Mouse (Mus musculus) intestine, embryonic 15.5 days (tissue): ENCODE data around the gene Senp6. TPM values are rescaled to one million over a fixed set of nuclear protein-coding genes. Genes with fewer than 3 reads are reported as not detected.
A peak's percentile ranks its signal among the peaks of the same experiment; 100 is the strongest.

Source experiments
- ATAC-seq: fragments of 200-750 bp; cut with Nextera tagmentation; 2 replicates; pipeline ENCODE4 v1.8.0; 2017; ENCODE audit warnings: moderate TSS enrichment, moderate library complexity
- H3K27ac ChIP-seq: fragments of 300-500 bp; sonication (generic); 2 replicates; pipeline ENCODE4 v1.5.1; 2015; ENCODE audit warnings: mild to moderate bottlenecking, inconsistent platforms
- H3K27me3 ChIP-seq: fragments of 300-500 bp; sonication (generic); replicated peaks from 2 replicates; pipeline ENCODE4 v1.6.1; 2015; ENCODE audit warnings: inconsistent platforms
- H3K36me3 ChIP-seq: fragments of 300-500 bp; sonication (generic); 2 replicates; pipeline ENCODE4 v1.6.1; 2015; ENCODE audit warnings: inconsistent platforms
- H3K4me1 ChIP-seq: fragments of 300-500 bp; sonication (generic); replicated peaks from 2 replicates; pipeline ENCODE4 v1.6.1; 2015; ENCODE audit warnings: inconsistent platforms
- H3K4me2 ChIP-seq: fragments of 300-500 bp; sonication (generic); replicated peaks from 2 replicates; pipeline ENCODE4 v1.6.1; 2015; ENCODE audit warnings: mild to moderate bottlenecking, inconsistent platforms
- H3K4me3 ChIP-seq: fragments of 300-500 bp; sonication (generic); replicated peaks from 2 replicates; pipeline ENCODE4 v1.5.1; 2015; ENCODE audit warnings: inconsistent platforms
- H3K9ac ChIP-seq: fragments of 300-500 bp; sonication (generic); 2 replicates; pipeline ENCODE4 v1.6.1; 2015; ENCODE audit warnings: inconsistent platforms
- H3K9me3 ChIP-seq: fragments of 300-500 bp; sonication (generic); 2 replicates; pipeline ENCODE4 v1.6.1; 2016; ENCODE audit warnings: inconsistent platforms
- WGBS: fragments of 180-500 bp; shearing (Covaris S2); methylation state at CpG from one replicate; pipeline ENCODE4 v1.1.7; 2015; 5-methylcytosine and 5-hydroxymethylcytosine counted together
- polyA plus RNA-seq: library from polyadenylated mRNA; unstranded; fragments of >200 nt; fragmentation: Nextera tagmentation; extraction: Ambion mirVana; gene quantifications from 2 replicates; pipeline ENCODE4 v1.2.1, GENCODE M21; 2015

The Senp6 gene
- polyA plus RNA-seq, 1 experiment from 2014 or later = 36.9 TPM

DNA sequence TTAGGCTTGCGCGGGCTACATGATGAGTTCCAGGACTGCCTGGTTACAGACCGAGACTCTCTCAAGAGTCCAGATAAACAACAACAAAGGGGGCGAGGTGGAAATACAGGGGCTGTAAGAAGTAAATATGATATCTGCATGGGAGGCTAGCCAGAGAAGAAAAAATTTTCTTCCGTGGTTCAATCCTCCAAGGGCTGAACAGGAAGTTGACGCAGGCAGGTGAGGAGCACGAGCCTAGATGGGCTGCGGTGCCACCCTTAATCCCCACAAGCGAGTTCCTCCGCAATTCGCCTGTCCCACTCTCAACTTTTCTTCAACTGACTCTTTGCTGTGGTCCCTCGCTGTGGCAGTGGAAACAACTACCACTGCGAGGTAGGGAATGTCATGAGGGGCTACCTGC, 97.5 kb downstream of the Senp6 start:
- Histone ChIP-seq H3K27ac (peak overlapping the region; percentile 96), H3K9me3 (no peaks in the 10 kb centered on the region), H3K9ac (peak overlapping the region; percentile 91), H3K4me1 (peaks cover 7% of the 10 kb centered on the region; the same call in 1 of the 2 replicates), H3K27me3 (no peaks in the 10 kb centered on the region), H3K4me3 (peak overlapping the region; percentile 88), H3K4me2 (peak overlapping the region; percentile 81), H3K36me3 (no peaks in the 10 kb centered on the region)
- peak; percentile 50; the same call in 1 of the 2 replicates for ATAC-seq
- 2% methylated on average over 13 of the region's 13 CpGs for WGBS

DNA sequence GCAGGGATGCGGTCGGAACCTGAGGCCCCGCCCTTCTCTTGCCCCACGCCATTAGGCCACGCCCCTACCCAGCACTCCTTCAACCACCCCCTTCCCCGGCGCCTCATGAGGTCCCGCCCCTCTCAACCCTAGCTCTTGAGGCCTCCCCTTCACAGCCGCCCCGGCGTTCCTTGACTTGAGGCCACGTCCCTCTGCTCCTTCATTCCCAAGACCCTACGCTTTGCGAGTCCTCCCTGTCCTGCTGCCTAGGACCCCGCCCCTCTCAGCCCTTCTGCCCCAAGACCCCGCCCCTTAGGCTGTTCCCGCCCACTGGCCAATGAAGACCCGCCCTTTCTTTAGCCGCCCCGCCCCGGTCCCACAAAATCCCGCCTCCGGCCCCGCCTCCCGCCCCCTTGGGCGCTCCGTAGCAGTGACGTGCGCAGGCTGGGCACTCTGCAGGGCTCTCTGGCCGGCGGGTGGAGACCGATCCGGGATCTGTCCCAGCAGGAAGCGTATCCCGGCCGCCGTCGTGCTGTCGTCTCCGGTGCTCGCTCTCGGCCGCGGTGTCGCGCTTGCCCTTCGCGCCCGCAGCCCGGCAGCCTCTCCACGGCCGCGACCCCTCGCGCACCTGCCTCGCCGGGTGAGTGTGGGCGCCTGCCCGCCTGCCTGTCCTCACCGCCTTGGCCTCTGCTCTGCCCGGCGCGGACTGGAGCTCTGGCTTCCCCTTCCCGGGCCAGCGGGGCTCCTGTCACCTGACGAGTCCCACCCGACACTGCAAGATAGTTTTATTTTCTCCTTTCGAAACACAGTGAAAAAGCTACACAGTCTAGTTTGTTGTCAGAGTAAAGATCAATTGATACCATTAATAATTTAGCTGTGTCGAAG, 98.1 kb downstream of the Senp6 start, which contains the start of gene Myo6:
Gene Myo6, plus strand, starts transcription at position 421 of the 864 bp plus-strand sequence.
- Histone ChIP-seq H3K9ac (peak within 1 kb of the TSS; percentile 91), H3K4me2 (peak within 1 kb of the TSS; percentile 81), H3K36me3 (no peaks in the 10 kb centered on the region), H3K27me3 (no peaks in the 10 kb centered on the region), H3K27ac (peak within 1 kb of the TSS; percentile 96), H3K9me3 (no peaks in the 10 kb centered on the region), H3K4me3 (peak within 1 kb of the TSS; percentile 88), H3K4me1 (peaks cover 7% of the 10 kb centered on the region)
- WGBS = under 1% methylated on average over 68 of the region's 69 CpGs
- ATAC-seq = peak; percentile 97

DNA sequence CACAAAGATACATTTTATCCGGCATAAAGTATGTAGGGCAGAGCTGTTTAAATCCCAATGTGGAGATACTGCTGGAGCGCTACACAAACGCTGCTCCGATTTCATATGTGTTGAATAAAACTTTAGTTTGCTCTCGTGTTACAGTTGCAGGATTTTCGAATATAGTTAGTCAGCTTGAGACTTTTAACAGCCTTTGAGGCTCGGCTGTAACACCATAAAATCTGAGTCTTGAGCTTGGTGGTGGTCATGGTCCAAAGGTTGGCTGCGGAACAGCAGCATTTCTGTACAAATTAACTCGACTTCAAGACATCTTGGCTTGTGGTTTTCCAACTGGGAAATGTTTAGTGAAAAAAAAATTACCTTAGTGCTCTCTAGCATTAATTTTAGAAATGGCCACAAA, 99.0 kb downstream of the Senp6 start:
- 12% methylated on average over 9 of the region's 9 CpGs for WGBS
- Histone ChIP-seq H3K36me3 (no peaks in the 10 kb centered on the region), H3K4me3 (peak overlapping the region; percentile 88), H3K4me1 (peaks cover 7% of the 10 kb centered on the region), H3K9ac (peak overlapping the region; percentile 37; the same call in 1 of the 2 replicates), H3K27me3 (no peaks in the 10 kb centered on the region), H3K9me3 (no peaks in the 10 kb centered on the region), H3K27ac (peak overlapping the region; percentile 72), H3K4me2 (peak overlapping the region; percentile 81)
- ATAC-seq = no peak

DNA sequence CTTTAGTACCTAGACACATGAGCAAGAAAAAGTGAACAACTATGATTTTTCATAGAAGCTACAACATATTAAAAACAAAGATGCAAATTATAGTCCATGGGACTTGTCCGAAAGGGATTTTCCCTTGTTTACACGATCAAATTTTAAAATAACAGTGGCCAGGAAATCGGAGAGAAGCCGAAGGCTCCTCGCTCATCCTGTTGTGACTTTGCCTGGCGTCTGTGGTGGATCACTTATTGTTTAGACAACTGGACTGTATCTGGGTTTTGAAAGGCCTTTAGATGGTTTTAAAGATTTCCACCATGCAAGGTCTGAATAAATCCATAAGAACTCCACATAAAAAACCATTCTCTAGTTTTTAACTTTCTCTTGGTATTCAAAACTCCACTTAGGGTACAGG, 99.7 kb downstream of the Senp6 start:
- Histone ChIP-seq H3K4me1 (peaks cover 7% of the 10 kb centered on the region), H3K27ac (peak overlapping the region; percentile 38), H3K4me3 (peak overlapping the region; percentile 88), H3K9me3 (no peaks in the 10 kb centered on the region), H3K36me3 (no peaks in the 10 kb centered on the region), H3K27me3 (no peaks in the 10 kb centered on the region), H3K9ac (no peak overlapping the region), H3K4me2 (peak overlapping the region; percentile 81)
- ATAC-seq = no peak
- 17% methylated on average over 6 of the region's 6 CpGs for WGBS

GRCm38 (mm10) chr9:80167089-80167488, 100.4 kb downstream of the Senp6 start:
- Histone ChIP-seq H3K27me3 (no peaks in the 10 kb centered on the region), H3K4me1 (peaks cover 7% of the 10 kb centered on the region), H3K4me2 (peak overlapping the region; percentile 81), H3K36me3 (no peaks in the 10 kb centered on the region), H3K4me3 (peak overlapping the region; percentile 22), H3K9me3 (no peaks in the 10 kb centered on the region), H3K27ac (peak overlapping the region; percentile 67), H3K9ac (no peak overlapping the region)
- 41% methylated on average over 4 of the region's 4 CpGs for WGBS
- ATAC-seq = no peak

DNA sequence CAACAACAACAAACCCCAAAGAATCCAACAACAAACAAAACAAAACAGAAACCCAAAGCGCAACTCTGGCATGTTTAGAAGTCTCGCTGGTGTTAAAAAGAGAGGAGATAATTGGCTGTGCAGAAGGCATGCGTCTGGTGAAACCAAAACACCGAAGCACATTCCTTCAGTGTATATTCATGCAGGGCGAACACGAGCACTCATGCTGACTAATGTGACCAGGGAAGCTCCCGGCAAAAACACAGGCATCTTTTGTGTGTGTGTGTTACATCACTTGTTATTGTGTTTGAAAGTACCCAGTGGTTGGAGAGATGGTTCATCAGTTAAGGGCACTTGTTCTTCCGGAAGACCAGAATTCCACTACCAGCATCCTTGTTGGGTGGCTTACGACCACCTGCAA, 102.8 kb downstream of the Senp6 start:
- H3K27me3 ChIP-seq = no peaks in the 10 kb centered on the region
- H3K9me3 ChIP-seq = no peaks in the 10 kb centered on the region
- no peak overlapping the region for H3K9ac ChIP-seq
- no peaks in the 10 kb centered on the region for H3K36me3 ChIP-seq
- WGBS = 76% methylated on average over 9 of the region's 9 CpGs
- no peak overlapping the region for H3K27ac ChIP-seq
- no peak for ATAC-seq
- no peak overlapping the region for H3K4me3 ChIP-seq
- H3K4me2 ChIP-seq = no peak overlapping the region
- H3K4me1 ChIP-seq = peaks cover 10% of the 10 kb centered on the region

GRCm38 (mm10) chr9:80171241-80171640, 104.5 kb downstream of the Senp6 start:
- H3K27me3 ChIP-seq = no peaks in the 10 kb centered on the region
- H3K36me3 ChIP-seq = no peaks in the 10 kb centered on the region
- no peak overlapping the region for H3K4me3 ChIP-seq
- H3K4me1 ChIP-seq = peaks cover 10% of the 10 kb centered on the region
- no peaks in the 10 kb centered on the region for H3K9me3 ChIP-seq
- no peak overlapping the region for H3K4me2 ChIP-seq
- H3K9ac ChIP-seq = no peak overlapping the region
- no peak overlapping the region for H3K27ac ChIP-seq
- ATAC-seq = no peak

DNA sequence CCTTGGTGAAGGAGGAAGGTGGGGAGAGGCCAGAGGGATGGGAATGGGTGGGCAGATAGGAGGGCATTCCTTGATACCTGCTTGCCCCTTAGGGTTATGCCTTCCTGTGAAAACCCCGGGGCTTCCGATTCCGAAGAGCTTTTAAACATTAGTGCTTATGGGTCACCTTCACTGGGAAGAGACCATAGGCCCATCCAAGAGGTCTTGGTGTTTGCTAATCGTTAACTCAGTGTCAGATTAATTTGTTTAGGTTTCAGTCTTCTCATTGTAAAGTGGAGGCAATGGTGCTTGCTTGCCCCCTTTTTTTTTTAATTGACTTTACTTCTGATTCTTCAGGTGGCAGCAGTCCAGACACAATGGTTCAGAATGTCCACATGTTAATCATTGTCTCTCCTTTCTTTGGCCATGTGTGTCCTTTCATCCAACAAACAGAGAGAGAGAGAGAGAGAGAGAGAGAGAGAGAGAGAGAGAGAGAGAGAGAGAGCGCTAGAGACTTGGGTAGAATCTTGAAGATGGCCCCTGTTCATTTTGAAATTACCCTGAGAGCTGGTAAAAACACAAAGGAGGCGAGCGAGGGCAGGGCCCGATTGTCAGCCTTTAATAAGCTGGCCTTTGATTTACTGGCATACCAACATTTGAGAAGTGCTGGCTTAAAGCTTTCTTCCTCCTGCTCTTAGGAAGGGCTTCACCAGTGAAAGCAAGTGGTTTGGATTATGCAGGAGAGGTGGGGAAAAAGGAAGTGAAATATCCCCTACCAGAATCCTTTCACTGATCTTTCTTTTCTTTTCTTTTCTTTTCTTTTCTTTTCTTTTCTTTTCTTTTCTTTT, 105.9 kb downstream of the Senp6 start:
- Histone ChIP-seq H3K27ac (no peak overlapping the region), H3K36me3 (no peaks in the 10 kb centered on the region), H3K4me2 (no peak overlapping the region), H3K4me1 (peaks cover 13% of the 10 kb centered on the region), H3K9ac (no peak overlapping the region), H3K4me3 (no peak overlapping the region), H3K9me3 (no peaks in the 10 kb centered on the region), H3K27me3 (no peaks in the 10 kb centered on the region)
- ATAC-seq = no peak
- WGBS = 47% methylated on average over 8 of the region's 8 CpGs

GRCm38 (mm10) chr9:80173629-80174028, 106.9 kb downstream of the Senp6 start:
- H3K36me3 ChIP-seq = no peaks in the 10 kb centered on the region
- H3K4me2 ChIP-seq = peak overlapping the region; percentile 28; the same call in 1 of the 2 replicates
- H3K9ac ChIP-seq = no peak overlapping the region
- no peak overlapping the region; the same call in 1 of the 2 replicates for H3K27ac ChIP-seq
- H3K4me1 ChIP-seq = peaks cover 13% of the 10 kb centered on the region
- WGBS = 64% methylated on average over 9 of the region's 9 CpGs
- H3K9me3 ChIP-seq = no peaks in the 10 kb centered on the region
- H3K4me3 ChIP-seq = no peak overlapping the region
- ATAC-seq = no peak
- no peaks in the 10 kb centered on the region for H3K27me3 ChIP-seq

DNA sequence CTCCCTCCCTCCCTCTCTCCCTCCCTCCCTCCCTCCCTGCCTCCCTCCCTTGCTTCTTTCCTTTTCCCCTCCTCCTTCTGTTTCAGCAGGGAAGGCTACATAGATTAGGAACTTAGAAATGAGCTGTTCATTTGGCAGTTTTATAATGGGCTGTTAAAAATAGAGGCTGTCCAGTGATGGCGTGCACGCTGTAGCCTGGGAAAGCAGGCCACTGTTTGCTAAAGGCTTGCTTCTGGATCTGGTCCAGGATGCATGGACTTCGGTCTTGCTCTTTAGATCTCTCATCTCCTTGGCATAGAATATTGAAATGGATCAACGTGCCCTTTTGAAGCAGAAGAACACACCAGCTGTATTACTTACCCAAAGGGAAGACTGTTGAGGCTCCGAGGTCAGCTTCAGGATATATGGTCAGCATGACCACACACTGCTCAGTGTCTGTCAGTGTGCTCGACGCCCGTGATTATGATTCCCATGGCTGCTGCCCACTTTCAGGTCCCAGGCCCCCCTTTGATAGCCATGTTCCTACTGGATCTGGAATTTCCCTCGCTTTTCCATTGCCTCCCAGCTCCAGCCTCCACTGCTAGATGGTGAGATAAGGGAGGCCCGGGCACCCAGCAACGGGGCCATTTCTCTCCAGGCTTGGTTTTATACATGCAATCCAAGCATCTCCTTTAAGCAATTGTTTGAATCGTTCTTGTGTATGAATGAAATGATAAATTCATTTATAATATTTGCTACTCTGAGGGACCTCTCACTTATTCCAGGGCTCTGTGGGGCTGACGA, 110.2 kb downstream of the Senp6 start:
- ATAC-seq = peak; percentile 83
- peak overlapping the region; percentile 38 for H3K4me2 ChIP-seq
- no peaks in the 10 kb centered on the region for H3K36me3 ChIP-seq
- no peaks in the 10 kb centered on the region for H3K27me3 ChIP-seq
- no peaks in the 10 kb centered on the region for H3K9me3 ChIP-seq
- H3K4me1 ChIP-seq = peaks cover 16% of the 10 kb centered on the region
- WGBS = 40% methylated on average over 13 of the region's 13 CpGs
- H3K27ac ChIP-seq = peak overlapping the region; percentile 66
- H3K4me3 ChIP-seq = no peak overlapping the region
- H3K9ac ChIP-seq = no peak overlapping the region

DNA sequence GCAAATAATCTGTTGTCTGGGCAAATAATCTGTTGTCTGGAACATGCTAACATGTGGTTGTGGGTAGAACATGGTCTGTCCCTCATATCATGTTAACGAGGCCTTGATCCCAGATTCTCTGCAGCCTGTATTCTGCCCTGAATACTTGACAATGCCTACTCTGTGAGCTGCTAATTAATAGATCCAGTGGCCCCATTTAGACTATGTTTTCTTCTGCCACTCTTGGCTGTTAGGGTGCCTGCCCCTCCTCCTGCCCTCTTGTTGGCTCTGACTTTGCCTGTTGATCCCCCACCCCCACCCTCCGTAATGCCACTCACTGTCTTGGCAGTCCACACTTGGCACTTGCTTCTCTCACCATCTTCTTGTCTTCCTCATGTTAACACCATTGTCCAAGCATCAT, 112.0 kb downstream of the Senp6 start:
- Histone ChIP-seq H3K36me3 (no peaks in the 10 kb centered on the region), H3K27me3 (no peaks in the 10 kb centered on the region), H3K27ac (no peak overlapping the region)

GRCm38 (mm10) chr9:80179688-80180087, 113.0 kb downstream of the Senp6 start:
- no peaks in the 10 kb centered on the region for H3K9me3 ChIP-seq
- H3K4me1 ChIP-seq = peaks cover 7% of the 10 kb centered on the region
- 74% methylated on average over 4 of the region's 4 CpGs for WGBS
- ATAC-seq = no peak
- no peaks in the 10 kb centered on the region for H3K36me3 ChIP-seq
- H3K27me3 ChIP-seq = no peaks in the 10 kb centered on the region
- no peak overlapping the region for H3K4me3 ChIP-seq
- no peak overlapping the region for H3K27ac ChIP-seq
- H3K9ac ChIP-seq = no peak overlapping the region
- H3K4me2 ChIP-seq = no peak overlapping the region

More for the DNA sequence above, 112.0 kb downstream of the Senp6 start:
- Histone ChIP-seq H3K4me1 (peaks cover 8% of the 10 kb centered on the region), H3K9ac (no peak overlapping the region), H3K9me3 (no peaks in the 10 kb centered on the region), H3K4me2 (no peak overlapping the region), H3K4me3 (no peak overlapping the region)
- WGBS = 90% methylated on average over 2 of the region's 2 CpGs
- ATAC-seq = no peak
